Mouse (Mus musculus): ENCODE data around the gene Bbs1.

- TF ChIP-seq CTCF (IDR thresholded peaks at IDR 0.05; ENCODE audit: extremely low read depth, insufficient read depth, insufficient read length, insufficient replicate concordance) (no peak), POLR2A (IDR thresholded peaks at IDR 0.05; ENCODE audit: low read depth, low read length) (no peak)
Observed at GRCm38 (mm10) chr19:4863048-4863447, 43.4 kb downstream of the Bbs1 start.

All from spleen, adult 2 months (tissue).